In genomic region chr10:74966850-74967451, GRCm38 (mm10) we compare ENCODE assay signal across 8 mouse cellular contexts. TPM values are rescaled to one million over a fixed set of nuclear protein-coding genes. Genes with fewer than 3 reads are reported as not detected.
DNase-seq lines count a peak whose midpoint lies in the region; ATAC-seq lines count a peak whose summit lies in the region.

Gene Gnaz, plus strand, starts transcription at chr10:74967177.

- H3K36me3 ChIP-seq in hindbrain, embryonic 15.5 days, result no peaks in the 10 kb centered on the region

- peaks cover 28% of the 10 kb centered on the region for H3K4me1 ChIP-seq in hindbrain, embryonic 15.5 days (replicated peaks)

- peak within 1 kb of the TSS; percentile 74 for H3K9ac ChIP-seq in hindbrain, embryonic 15.5 days

- H3K27me3 ChIP-seq in hindbrain, embryonic 15.5 days, result 0 out of 2 replicates have a peak, but pooled peaks cover 5% of the 10 kb centered on the region

- peak; percentile 97 for ATAC-seq in hindbrain, embryonic 15.5 days (ENCODE audit: low FRiP score, low read depth)

- under 1% methylated on average over 80 of the region's 83 CpGs for WGBS in hindbrain, embryonic 15.5 days

- peak; percentile 83 for DNase-seq in T-cell, adult 2 months (ENCODE audit: low spot score)
- DNase-seq in cerebellum, postnatal 25 days, result peak; percentile 99
- DNase-seq in gastrocnemius, adult 18-20 months (ENCODE audit: low spot score), result peak; percentile 96
- peak; percentile 98 for DNase-seq in layer of hippocampus, postnatal 36 days
- DNase-seq in lung, postnatal 25 days (ENCODE audit: low spot score), result peak; percentile 95
- DNase-seq in retina, embryonic 14.5 days (ENCODE audit: low spot score), result peak; percentile 99
- peak; percentile 93 to 95 for DNase-seq in thymus, postnatal 36 days

- no peaks in the 10 kb centered on the region for H3K9me3 ChIP-seq in hindbrain, embryonic 15.5 days

- peak within 1 kb of the TSS; percentile 83 for H3K4me3 ChIP-seq in hindbrain, embryonic 15.5 days

- peak within 1 kb of the TSS; percentile 73 for H3K4me2 ChIP-seq in hindbrain, embryonic 15.5 days

- H3K27ac ChIP-seq in hindbrain, embryonic 15.5 days (replicated peaks), result peak within 1 kb of the TSS; percentile 86

RNA-seq across cellular contexts. Expression of gene Gnaz, which starts in this region (rescaled TPM):
- total RNA-seq in gastrocnemius, adult 18-20 months (2021), result under 1 TPM; 0.36 to 0.46 TPM
- polyA plus RNA-seq in hindbrain, embryonic 15.5 days (2015; fragmentation: Nextera tagmentation; extraction: Ambion mirVana), result 76.3 and 85.5 TPM in 2 replicates
- total RNA-seq in layer of hippocampus, postnatal 36 days (2021), result 100 to 1,000 TPM; 106 to 108 TPM

Comparison
In these comparisons a context has a peak if more than half of its experiments do, and no peak if none do; other contexts are left out.
1. Peak in every context shown above with its lines: DNase-seq, ATAC-seq, H3K4me3 ChIP-seq and H3K27ac ChIP-seq.
2. RNA of gene Gnaz (total RNA-seq): 106 to 108 TPM in layer of hippocampus, postnatal 36 days; 0.36 to 0.46 TPM in gastrocnemius, adult 18-20 months; every median in the first group is over 10 times any median in the second.
3. Peak in DNase-seq in gastrocnemius, adult 18-20 months; RNA of the gene not detected or under 1 TPM.